Mouse (Mus musculus) heart, postnatal 0 days (tissue): ENCODE measurements at regions not wholly inside any gene's neighbourhood (a gene's known extent, or its start where the extent isn't known, plus 50 kb on each side); places are given as distances from the start of the nearest gene placed in this dataset.

Experiments
- ATAC-seq: fragments of 200-750 bp; cut with Nextera tagmentation; 2 replicates; pipeline ENCODE4 v1.8.0; 2017; ENCODE audit warnings: low read depth, moderate number of reproducible peaks, moderate library complexity; ENCODE audit not compliant: insufficient read depth
- DNase-seq: peaks from one replicate; pipeline ENCODE4 v3.0.0-alpha.2; 2016; ENCODE audit warnings: low spot score
- H3K27ac ChIP-seq: fragments of 300-500 bp; sonication (generic); 2 replicates; pipeline ENCODE4 v1.5.1; 2014; ENCODE audit warnings: low read depth, mild to moderate bottlenecking
- H3K27me3 ChIP-seq: fragments of 300-500 bp; sonication (generic); 2 replicates; pipeline ENCODE4 v1.6.1; 2014; ENCODE audit warnings: low read length, mixed read lengths; ENCODE audit not compliant: control insufficient read depth, insufficient read depth
- H3K36me3 ChIP-seq: fragments of 300-500 bp; sonication (generic); replicated peaks from 2 replicates; pipeline ENCODE4 v1.6.1; 2014; ENCODE audit warnings: low read length, mixed read lengths; ENCODE audit not compliant: control insufficient read depth, insufficient read depth
- H3K4me1 ChIP-seq: fragments of 300-500 bp; sonication (generic); 2 replicates; pipeline ENCODE4 v1.6.1; 2014; ENCODE audit warnings: antibody characterized with exemption; ENCODE audit not compliant: control insufficient read depth, insufficient read depth
- H3K4me2 ChIP-seq: fragments of 300-500 bp; sonication (generic); 2 replicates; pipeline ENCODE4 v1.6.1; 2014; ENCODE audit warnings: low read depth, mild to moderate bottlenecking, low read length, moderate library complexity
- H3K4me3 ChIP-seq: fragments of 300-500 bp; sonication (generic); 2 replicates; pipeline ENCODE4 v1.5.1; 2014; ENCODE audit warnings: low read depth, low read length
- H3K9ac ChIP-seq: fragments of 300-500 bp; sonication (generic); replicated peaks from 2 replicates; pipeline ENCODE4 v1.6.1; 2014; ENCODE audit warnings: low read depth, low read length, mixed read lengths
- H3K9me3 ChIP-seq: fragments of 300-500 bp; sonication (generic); replicated peaks from 2 replicates; pipeline ENCODE4 v1.6.1; 2016; ENCODE audit warnings: low read length; ENCODE audit not compliant: control insufficient read depth
- CTCF ChIP-seq: IDR thresholded peaks from 2 replicates; pipeline ENCODE4 v1.5.1; 2016; ENCODE audit warnings: antibody characterized with exemption, control low read depth, low read depth
- EP300 ChIP-seq: IDR thresholded peaks from 2 replicates; pipeline ENCODE4 v1.6.1; 2016; ENCODE audit warnings: antibody characterized with exemption, low read depth
- WGBS: fragments of 180-500 bp; shearing (Covaris S2); extraction: QIAGEN DNeasy Blood & Tissue Kit; methylation state at CpG from one replicate; pipeline ENCODE4 v1.1.7; 2014; 5-methylcytosine and 5-hydroxymethylcytosine counted together

- no peaks in the 10 kb centered on the region for H3K4me1 ChIP-seq
- DNase-seq, result no peak
- no peak overlapping the region for H3K4me2 ChIP-seq
- ATAC-seq, result no peak
- H3K4me3 ChIP-seq, result no peak overlapping the region
- no peak overlapping the region for H3K9ac ChIP-seq
- no peaks in the 10 kb centered on the region for H3K36me3 ChIP-seq
- WGBS, result 61% methylated on average over 2 of the region's 2 CpGs
- H3K9me3 ChIP-seq, result no peaks in the 10 kb centered on the region
- H3K27me3 ChIP-seq, result no peaks in the 10 kb centered on the region
- no peak for TF ChIP-seq EP300
- no peak for TF ChIP-seq CTCF
- no peak overlapping the region for H3K27ac ChIP-seq
These were observed 207.3 kb upstream of the Htr1f start for GRCm38 (mm10) chr16:65312947-65313346.

GRCm38 (mm10) chr16:65315052-65315451, 205.3 kb upstream of the Pou1f1 start:
- WGBS, result 48% methylated on average over 3 of the region's 3 CpGs
- H3K9me3 ChIP-seq, result no peaks in the 10 kb centered on the region
- no peaks in the 10 kb centered on the region for H3K36me3 ChIP-seq
- ATAC-seq (no peak), DNase-seq (no peak)
- H3K4me1 ChIP-seq, result no peaks in the 10 kb centered on the region
- no peak overlapping the region for H3K4me2 ChIP-seq
- no peak overlapping the region for H3K27ac ChIP-seq
- H3K4me3 ChIP-seq, result no peak overlapping the region
- no peak overlapping the region for H3K9ac ChIP-seq
- TF ChIP-seq CTCF, result no peak
- TF ChIP-seq EP300, result no peak
- no peaks in the 10 kb centered on the region for H3K27me3 ChIP-seq

GRCm38 (mm10) chr16:65332412-65332811, 187.9 kb upstream of the Pou1f1 start:
- H3K27me3 ChIP-seq, result no peaks in the 10 kb centered on the region
- no peaks in the 10 kb centered on the region for H3K36me3 ChIP-seq
- no peak for ATAC-seq
- H3K9ac ChIP-seq, result no peak overlapping the region
- 73% methylated on average over 2 of the region's 2 CpGs for WGBS
- H3K4me3 ChIP-seq, result no peak overlapping the region
- TF ChIP-seq EP300, result no peak
- no peak for TF ChIP-seq CTCF
- H3K9me3 ChIP-seq, result no peaks in the 10 kb centered on the region
- H3K4me1 ChIP-seq, result no peaks in the 10 kb centered on the region
- no peak overlapping the region for H3K27ac ChIP-seq
- DNase-seq, result no peak
- H3K4me2 ChIP-seq, result no peak overlapping the region

- H3K4me3 ChIP-seq, result no peak overlapping the region
- ATAC-seq (no peak), DNase-seq (no peak)
- no peak overlapping the region for H3K4me2 ChIP-seq
- no peaks in the 10 kb centered on the region for H3K36me3 ChIP-seq
- no peaks in the 10 kb centered on the region for H3K27me3 ChIP-seq
- whole genome bisulfite sequencing, result 91% methylated on average over 2 of the region's 2 CpGs
- H3K9ac ChIP-seq, result no peak overlapping the region
- H3K4me1 ChIP-seq, result no peaks in the 10 kb centered on the region
- no peaks in the 10 kb centered on the region for H3K9me3 ChIP-seq
- H3K27ac ChIP-seq, result no peak overlapping the region
- TF ChIP-seq EP300 (no peak), CTCF (no peak)
These were observed 181.1 kb upstream of the Pou1f1 start for GRCm38 (mm10) chr16:65339225-65339624.

- no peak for DNase-seq
- Histone ChIP-seq H3K4me2 (no peak overlapping the region), H3K9ac (no peak overlapping the region), H3K36me3 (no peaks in the 10 kb centered on the region), H3K4me1 (no peaks in the 10 kb centered on the region), H3K9me3 (no peaks in the 10 kb centered on the region), H3K27ac (no peak overlapping the region), H3K27me3 (no peaks in the 10 kb centered on the region), H3K4me3 (no peak overlapping the region)
- no peak for ATAC-seq
- 71% methylated on average over 1 of the region's 1 CpGs for WGBS
- no peak for TF ChIP-seq CTCF
- TF ChIP-seq EP300, result no peak
These were observed 160.4 kb upstream of the Pou1f1 start for GRCm38 (mm10) chr16:65359881-65360280.

- H3K9ac ChIP-seq, result no peak overlapping the region
- no peaks in the 10 kb centered on the region for H3K9me3 ChIP-seq
- H3K4me3 ChIP-seq, result no peak overlapping the region
- no peak overlapping the region for H3K4me2 ChIP-seq
- no peak for TF ChIP-seq CTCF
- TF ChIP-seq EP300, result no peak
- no peak overlapping the region for H3K27ac ChIP-seq
- 50% methylated on average over 1 of the region's 1 CpGs for WGBS
- no peaks in the 10 kb centered on the region for H3K36me3 ChIP-seq
- ATAC-seq (no peak), DNase-seq (no peak)
- H3K27me3 ChIP-seq, result no peaks in the 10 kb centered on the region
- H3K4me1 ChIP-seq, result no peaks in the 10 kb centered on the region
These were observed 151.0 kb upstream of the Pou1f1 start for GRCm38 (mm10) chr16:65369271-65369670.
